Mouse (Mus musculus) stomach, postnatal 0 days (tissue): Measurements from ENCODE around the gene Klk5. TPM values are rescaled to one million over a fixed set of nuclear protein-coding genes. Genes with fewer than 3 reads are reported as not detected.

Source experiments
- ATAC-seq: fragments of 200-750 bp; cut with Nextera tagmentation; 2 replicates; pipeline ENCODE4 v1.8.0; 2017; ENCODE audit not compliant: low FRiP score, low TSS enrichment
- DNase-seq: peaks from one replicate; pipeline ENCODE4 v3.0.0-alpha.2; 2016; ENCODE audit warnings: low spot score
- H3K27ac ChIP-seq: fragments of 300-500 bp; sonication (generic); replicated peaks from 2 replicates; pipeline ENCODE4 v1.5.1; 2014; ENCODE audit warnings: mild to moderate bottlenecking, control low read depth
- H3K27me3 ChIP-seq: fragments of 300-500 bp; sonication (generic); 2 replicates; pipeline ENCODE4 v1.6.1; 2014; ENCODE audit warnings: low read length; ENCODE audit not compliant: control insufficient read depth, insufficient read depth
- H3K36me3 ChIP-seq: fragments of 300-500 bp; sonication (generic); 2 replicates; pipeline ENCODE4 v1.6.1; 2014; ENCODE audit warnings: low read length, mixed read lengths; ENCODE audit not compliant: control insufficient read depth, insufficient read depth
- H3K4me1 ChIP-seq: fragments of 300-500 bp; sonication (generic); replicated peaks from 2 replicates; pipeline ENCODE4 v1.6.1; 2014; ENCODE audit warnings: antibody characterized with exemption; ENCODE audit not compliant: control insufficient read depth, insufficient read depth
- H3K4me2 ChIP-seq: fragments of 300-500 bp; sonication (generic); replicated peaks from 2 replicates; pipeline ENCODE4 v1.6.1; 2014; ENCODE audit warnings: low read depth, mild to moderate bottlenecking, control low read depth, moderate library complexity
- H3K4me3 ChIP-seq: fragments of 300-500 bp; sonication (generic); 2 replicates; pipeline ENCODE4 v1.5.1; 2014; ENCODE audit warnings: low read depth, low read length, control low read depth
- H3K9ac ChIP-seq: fragments of 300-500 bp; sonication (generic); 2 replicates; pipeline ENCODE4 v1.6.1; 2014; ENCODE audit warnings: mild to moderate bottlenecking, low read length, control low read depth, mixed read lengths
- H3K9me3 ChIP-seq: fragments of 300-500 bp; sonication (generic); 2 replicates; pipeline ENCODE4 v1.6.1; 2016; ENCODE audit warnings: low read length; ENCODE audit not compliant: control insufficient read depth
- CTCF ChIP-seq: IDR thresholded peaks from 2 replicates; pipeline ENCODE4 v1.5.1; 2016; ENCODE audit warnings: antibody characterized with exemption, low read depth, mild to moderate bottlenecking, moderate library complexity
- EP300 ChIP-seq: optimal IDR thresholded peaks from 2 replicates; pipeline ENCODE3; 2016; ENCODE audit warnings: antibody characterized with exemption
- WGBS: fragments of 180-500 bp; shearing (Covaris S2); extraction: QIAGEN DNeasy Blood & Tissue Kit; methylation state at CpG from one replicate; pipeline ENCODE4 v1.1.7; 2014; 5-methylcytosine and 5-hydroxymethylcytosine counted together
- polyA plus RNA-seq: library from polyadenylated mRNA; unstranded; fragments of >200 nt; fragmentation: Nextera tagmentation; extraction: Ambion mirVana; gene quantifications from 2 replicates; pipeline ENCODE4 v1.2.1, GENCODE M21; 2015

Gene Klk5
- polyA plus RNA-seq, 1 experiment from 2014 or later: 74.9 TPM

GRCm38 (mm10) chr7:43878281-43878680 is 36.5 kb downstream of the Klk5 start:
- no peaks in the 10 kb centered on the region for H3K36me3 ChIP-seq
- no peak for ATAC-seq
- no peaks in the 10 kb centered on the region for H3K9me3 ChIP-seq
- no peak overlapping the region for H3K27ac ChIP-seq
- no peak overlapping the region for H3K4me2 ChIP-seq
- no peak for TF ChIP-seq CTCF
- TF ChIP-seq EP300: no peak
- no peak for DNase-seq
- H3K27me3 ChIP-seq: no peaks in the 10 kb centered on the region
- WGBS: 46% methylated on average over 1 of the region's 1 CpGs
- H3K4me1 ChIP-seq: no peaks in the 10 kb centered on the region
- H3K9ac ChIP-seq: no peak overlapping the region
- no peak overlapping the region for H3K4me3 ChIP-seq

- 10% methylated on average over 3 of the region's 3 CpGs for WGBS
- TF ChIP-seq CTCF: no peak
- H3K9ac ChIP-seq: no peak within 1 kb of the TSS
- H3K4me3 ChIP-seq: no peak within 1 kb of the TSS
- DNase-seq (no peak), ATAC-seq (no peak)
- no peaks in the 10 kb centered on the region for H3K36me3 ChIP-seq
- no peaks in the 10 kb centered on the region for H3K27me3 ChIP-seq
- H3K9me3 ChIP-seq: no peaks in the 10 kb centered on the region
- H3K4me2 ChIP-seq: no peak within 1 kb of the TSS
- H3K4me1 ChIP-seq: no peaks in the 10 kb centered on the region
- no peak within 1 kb of the TSS for H3K27ac ChIP-seq
Measured at GRCm38 (mm10) chr7:43880912-43881311, 39.1 kb downstream of the Klk5 start, which contains the start of gene Klk4. Klk4 (plus strand) TSS chr7:43881160.

GRCm38 (mm10) chr7:43882346-43882745 is 40.6 kb downstream of the Klk5 start:
- no peak for TF ChIP-seq CTCF
- TF ChIP-seq EP300: no peak
- Histone ChIP-seq H3K36me3 (no peaks in the 10 kb centered on the region), H3K4me1 (no peaks in the 10 kb centered on the region), H3K4me3 (no peak overlapping the region), H3K27me3 (no peaks in the 10 kb centered on the region), H3K9me3 (no peaks in the 10 kb centered on the region), H3K27ac (no peak overlapping the region), H3K9ac (no peak overlapping the region), H3K4me2 (no peak overlapping the region)
- DNase-seq (no peak), ATAC-seq (no peak)
- WGBS: 18% methylated on average over 4 of the region's 4 CpGs

GRCm38 (mm10) chr7:43882811-43883210 is 41.0 kb downstream of the Klk5 start:
- Histone ChIP-seq H3K27me3 (no peaks in the 10 kb centered on the region), H3K4me3 (no peak overlapping the region), H3K36me3 (no peaks in the 10 kb centered on the region), H3K4me1 (no peaks in the 10 kb centered on the region), H3K9me3 (no peaks in the 10 kb centered on the region), H3K27ac (no peak overlapping the region), H3K4me2 (no peak overlapping the region), H3K9ac (no peak overlapping the region)
- DNase-seq: no peak
- TF ChIP-seq EP300: no peak
- no peak for TF ChIP-seq CTCF
- WGBS: 31% methylated on average over 4 of the region's 4 CpGs
- no peak for ATAC-seq

DNA sequence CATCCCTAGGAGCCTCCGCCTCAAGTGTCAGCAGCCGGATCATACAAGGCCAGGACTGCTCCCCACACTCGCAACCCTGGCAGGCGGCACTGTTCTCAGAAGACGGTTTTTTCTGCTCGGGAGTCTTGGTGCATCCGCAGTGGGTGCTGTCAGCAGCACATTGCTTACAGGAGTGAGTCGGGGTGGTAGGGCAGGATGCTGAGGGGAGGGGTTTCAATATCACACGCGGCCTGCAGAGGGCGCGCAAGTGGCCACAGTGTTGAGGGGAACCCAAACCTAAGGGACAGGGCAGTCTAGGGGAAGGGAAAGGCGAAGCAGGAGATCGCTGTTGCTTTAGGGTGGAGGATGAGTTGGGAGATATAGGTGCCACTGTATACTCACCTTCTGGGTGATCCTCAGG is 41.8 kb downstream of the Klk5 start:
- ATAC-seq (0 out of 2 replicates have a peak, but pooled peaks have one; percentile 38), DNase-seq (peak; percentile 55)
- Histone ChIP-seq H3K27me3 (no peaks in the 10 kb centered on the region), H3K36me3 (no peaks in the 10 kb centered on the region), H3K27ac (no peak overlapping the region), H3K9ac (no peak overlapping the region), H3K4me1 (no peaks in the 10 kb centered on the region), H3K4me3 (no peak overlapping the region), H3K9me3 (no peaks in the 10 kb centered on the region), H3K4me2 (no peak overlapping the region)
- WGBS: 11% methylated on average over 14 of the region's 14 CpGs
- TF ChIP-seq EP300: no peak
- peak; percentile 79 for TF ChIP-seq CTCF

GRCm38 (mm10) chr7:43891365-43891764 is 49.6 kb downstream of the Klk5 start:
- no peak for TF ChIP-seq CTCF
- no peak for TF ChIP-seq EP300
- Histone ChIP-seq H3K4me2 (no peak overlapping the region), H3K4me3 (no peak overlapping the region), H3K4me1 (no peaks in the 10 kb centered on the region), H3K27me3 (no peaks in the 10 kb centered on the region), H3K36me3 (no peaks in the 10 kb centered on the region), H3K9me3 (no peaks in the 10 kb centered on the region), H3K9ac (no peak overlapping the region), H3K27ac (no peak overlapping the region)
- DNase-seq (no peak), ATAC-seq (no peak)
- 52% methylated on average over 5 of the region's 5 CpGs for WGBS
